Mouse (Mus musculus) c-Kit-positive CD71-positive TER-119-negative erythroid progenitor cells, embryonic 14.5 days (primary cell): ENCODE results near the gene Myoz2.
A peak's percentile ranks its signal among the peaks of the same experiment; 100 is the strongest.

Source experiments
- DNase-seq: peaks from one replicate; pipeline ENCODE4 v3.0.0-alpha.2; 2013; ENCODE audit warnings: low read depth

Myoz2 gene

DNA sequence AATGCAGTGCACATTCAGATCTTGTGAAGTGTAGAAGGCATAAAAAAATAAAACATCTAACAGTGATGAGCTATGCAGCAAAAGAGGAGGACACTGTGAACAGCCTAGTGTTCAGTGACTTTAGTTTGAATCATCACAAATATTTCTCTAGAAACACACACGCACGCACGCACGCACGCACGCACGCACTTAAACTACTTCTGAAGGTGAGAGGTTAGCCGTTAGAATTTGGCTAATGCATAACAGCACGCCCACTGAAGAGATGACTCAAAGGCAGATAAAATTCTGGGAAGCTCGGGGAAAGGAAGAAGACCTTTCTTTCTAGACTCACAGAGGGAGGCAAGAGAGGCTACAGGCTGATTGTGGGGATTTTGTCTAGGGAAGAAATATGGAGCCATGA, 27.4 kb downstream of the Myoz2 start:
- DNase-seq: no peak

DNA sequence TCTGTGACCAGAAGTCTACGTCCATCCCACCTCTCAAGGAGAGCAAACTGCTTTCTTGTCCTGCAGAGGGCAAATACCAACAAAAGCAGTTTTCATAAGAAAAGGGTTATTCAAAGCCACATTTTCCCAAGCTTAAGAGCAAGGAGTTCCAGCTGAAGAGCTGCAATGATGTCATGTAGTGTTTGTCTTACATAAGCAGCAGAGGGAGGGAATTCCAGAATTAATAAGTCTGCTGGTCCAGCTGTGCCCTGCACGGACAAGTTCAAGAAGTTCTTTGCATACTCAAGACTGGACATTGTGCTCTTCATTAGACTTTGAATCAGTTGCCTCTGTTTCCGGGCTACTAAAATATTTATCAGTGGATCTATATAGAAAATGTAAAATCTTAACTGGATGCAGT, 33.8 kb downstream of the Myoz2 start:
- DNase-seq: no peak

- DNase-seq: no peak
These were observed 36.3 kb downstream of the Myoz2 start for GRCm38 (mm10) chr3:122998511-122998910.

GRCm38 (mm10) chr3:122996968-122997367, 37.8 kb downstream of the Myoz2 start:
- no peak for DNase-seq

DNA sequence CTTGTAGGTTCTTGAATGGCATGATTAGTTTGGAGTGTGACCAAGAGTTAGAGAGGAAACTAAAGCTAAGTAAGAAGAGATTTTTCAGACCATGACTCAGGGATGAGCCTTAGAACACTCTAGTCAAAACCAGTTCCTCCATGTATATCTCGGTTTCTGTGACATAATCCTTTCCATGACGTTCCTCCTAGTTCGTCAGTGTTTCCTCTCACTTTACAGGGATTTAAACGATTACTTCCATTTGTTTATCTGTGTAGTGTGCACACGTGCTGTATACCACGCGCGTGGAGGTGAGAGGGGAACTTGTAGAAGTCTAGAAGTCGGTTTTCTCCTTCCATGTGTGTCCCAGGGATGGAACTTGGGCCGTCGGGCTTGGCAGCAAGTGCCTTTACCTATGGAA, 47.9 kb downstream of the Myoz2 start:
- no peak for DNase-seq

DNA sequence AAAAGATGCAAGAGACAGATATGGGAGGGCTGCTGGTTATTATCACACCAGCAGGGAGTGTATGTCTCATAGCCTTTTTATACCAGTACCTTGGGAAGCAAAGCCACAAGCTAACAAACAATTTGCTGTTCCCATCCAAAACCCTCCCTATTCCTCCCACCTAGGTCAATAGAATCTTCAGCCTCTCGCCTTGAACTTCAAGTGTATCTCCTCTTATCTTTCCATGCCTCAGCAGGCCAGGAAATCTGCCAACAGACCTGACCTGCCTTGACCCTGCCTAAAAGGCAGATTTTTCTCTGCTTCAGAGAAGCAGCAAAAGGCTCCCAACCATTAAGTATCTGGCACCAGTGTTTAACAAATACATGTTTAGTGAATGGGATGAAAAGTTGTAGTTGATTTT, 48.4 kb downstream of the Myoz2 start:
- no peak for DNase-seq

- no peak for DNase-seq
These were observed 49.5 kb downstream of the Myoz2 start for GRCm38 (mm10) chr3:122985183-122985944.

- DNase-seq: peak; percentile 83
These were observed 50.3 kb downstream of the Myoz2 start, which contains the start of gene Usp53 for GRCm38 (mm10) chr3:122984249-122985182. Gene Usp53 (minus strand): TSS chr3:122984510.

DNA sequence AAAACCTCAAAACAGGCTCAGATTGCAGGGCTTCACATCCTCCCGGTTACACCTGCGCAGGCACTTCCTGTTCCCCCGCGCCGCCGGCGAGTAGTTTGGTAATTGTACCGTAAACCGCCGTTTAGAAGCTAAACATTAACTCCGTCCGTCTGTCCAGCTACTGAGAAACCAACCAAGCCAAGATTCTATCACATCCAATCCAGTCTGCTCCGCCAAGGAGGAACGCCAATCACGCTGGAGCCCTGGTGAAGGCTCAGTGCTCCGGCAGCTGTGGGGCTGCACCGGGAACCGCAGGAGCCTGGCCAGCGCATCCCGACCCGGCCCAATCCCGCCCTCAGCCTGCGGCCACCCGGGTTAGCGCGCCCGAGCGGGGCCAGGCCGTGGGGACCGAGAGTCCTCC, 51.0 kb downstream of the Myoz2 start:
- DNase-seq: no peak

DNA sequence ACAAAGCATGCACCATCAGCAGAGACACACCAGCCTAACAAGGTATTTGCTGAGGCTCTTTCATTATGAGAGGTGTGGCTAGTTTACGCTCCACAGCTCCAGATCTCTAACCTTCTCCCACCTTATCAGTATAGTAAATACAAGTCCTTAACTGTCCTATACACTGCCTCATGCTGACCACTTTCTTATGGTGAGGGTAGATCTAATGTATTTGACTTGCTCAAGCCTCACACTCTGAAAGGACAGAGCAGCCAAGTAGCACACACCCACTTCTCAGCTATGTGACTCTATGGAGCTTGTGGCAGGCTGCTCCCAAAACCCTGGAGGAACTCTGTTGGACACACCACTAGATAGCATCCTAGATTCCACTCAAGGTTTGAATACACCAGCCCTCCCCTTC, 58.9 kb downstream of the Myoz2 start:
- no peak for DNase-seq

DNA sequence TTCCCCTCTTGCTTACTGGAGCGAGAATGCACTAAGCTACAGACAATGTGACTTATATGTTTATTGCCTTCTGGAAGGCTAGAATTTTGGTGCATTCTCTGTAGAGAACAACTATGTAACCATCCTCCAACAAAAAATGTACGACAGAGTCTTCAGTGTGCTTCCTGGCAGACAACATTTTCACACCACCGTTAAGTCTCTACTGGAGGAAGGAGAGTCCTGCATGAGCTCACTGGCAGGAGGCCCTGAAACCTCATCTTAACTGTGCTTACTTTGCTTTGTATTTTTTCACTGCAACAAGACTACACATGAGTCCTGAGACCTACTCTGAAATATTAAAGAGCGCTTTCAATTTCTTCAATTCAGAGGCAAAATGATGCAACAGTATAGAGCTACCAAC, 59.5 kb downstream of the Myoz2 start:
- DNase-seq: no peak

DNA sequence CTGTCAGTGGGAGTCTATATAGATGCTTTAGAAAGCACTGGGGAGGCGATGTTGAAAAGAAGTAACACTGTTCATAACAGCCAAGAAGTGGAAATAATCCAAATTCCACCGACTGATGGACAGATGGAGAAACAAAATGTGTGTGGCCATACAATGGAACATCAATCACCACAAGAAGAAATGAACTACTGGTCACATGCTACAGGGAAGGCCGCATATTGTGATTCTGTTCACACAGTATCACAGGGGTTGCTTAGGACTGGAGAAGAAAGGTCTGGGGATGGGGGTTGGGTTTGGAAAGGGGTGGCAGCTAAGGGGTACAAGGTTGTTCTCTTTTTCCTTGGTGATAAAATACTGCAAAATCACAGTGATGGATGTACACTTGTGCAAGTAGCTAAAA, 60.0 kb downstream of the Myoz2 start:
- no peak for DNase-seq

GRCm38 (mm10) chr3:122972126-122972822, 62.5 kb downstream of the Myoz2 start:
- DNase-seq: no peak

DNA sequence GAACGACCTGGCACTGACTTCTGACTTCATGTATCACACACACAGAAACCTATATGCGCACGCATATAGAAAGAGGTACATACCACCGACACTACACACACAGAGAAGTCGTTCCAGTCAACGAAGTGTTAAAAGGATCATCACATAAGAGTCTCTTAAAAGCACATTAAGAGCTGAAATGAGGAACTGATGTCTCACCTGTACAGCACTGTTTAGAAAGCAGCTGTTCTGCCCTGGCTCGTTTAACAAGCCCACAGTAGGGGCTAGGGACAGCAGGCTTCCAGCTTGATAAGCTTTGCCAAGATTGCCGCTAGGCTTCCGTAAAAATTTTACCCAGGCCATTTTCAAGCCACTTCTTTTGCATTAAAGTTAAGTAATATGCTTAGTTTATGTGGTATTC, 66.4 kb downstream of the Myoz2 start:
- DNase-seq: no peak

GRCm38 (mm10) chr3:122964301-122964700, 70.5 kb downstream of the Myoz2 start:
- DNase-seq: no peak
